Mouse (Mus musculus) C2C12 (cell line): Measurements from ENCODE around the gene Ube2k. TPM values are rescaled to one million over a fixed set of nuclear protein-coding genes. Genes with fewer than 3 reads are reported as not detected.

Experiments used
- H3K27me3 ChIP-seq: one replicate; pipeline ENCODE4 v1.6.1; 2011; ENCODE audit not compliant: control insufficient read depth, insufficient read depth, insufficient read length
- H3K36me3 ChIP-seq: one replicate; pipeline ENCODE4 v1.6.1; 2011; ENCODE audit not compliant: control insufficient read depth, insufficient read depth
- H3K4me3 ChIP-seq: one replicate; pipeline ENCODE4 v1.5.1; 2011; ENCODE audit warnings: mild to moderate bottlenecking, control low read depth; ENCODE audit not compliant: poor library complexity, insufficient read depth, severe bottlenecking
- H3K79me2 ChIP-seq: one replicate; pipeline ENCODE4 v1.6.1; 2011; ENCODE audit not compliant: control insufficient read depth, insufficient read depth
- H3K79me3 ChIP-seq: one replicate; pipeline ENCODE4 v1.6.1; 2011; ENCODE audit warnings: low read depth, control low read depth
- H3ac ChIP-seq: one replicate; pipeline ENCODE3; 2011; ENCODE audit warnings: low read depth; ENCODE audit not compliant: control insufficient read depth, insufficient read length
- CEBPB ChIP-seq: IDR thresholded peaks from one replicate; pipeline ENCODE4 v1.6.1; 2011; ENCODE audit warnings: low read depth, mild to moderate bottlenecking, control low read depth, moderate library complexity
- CTCF ChIP-seq: IDR thresholded peaks from one replicate; pipeline ENCODE4 v1.5.1; 2011; ENCODE audit not compliant: control insufficient read depth, insufficient read depth, insufficient read length
- FOSL1 ChIP-seq: IDR thresholded peaks from one replicate; pipeline ENCODE4 v1.8.0; 2011; ENCODE audit warnings: mild to moderate bottlenecking, low read length; ENCODE audit not compliant: poor library complexity, insufficient read depth, severe bottlenecking
- MAX ChIP-seq: IDR thresholded peaks from one replicate; pipeline ENCODE4 v1.6.1; 2011; ENCODE audit warnings: mild to moderate bottlenecking, control low read depth
- MYOD1 ChIP-seq: IDR thresholded peaks from one replicate; pipeline ENCODE4 v1.6.1; 2011; ENCODE audit warnings: low read depth; ENCODE audit not compliant: control insufficient read depth, insufficient read length
- MYOG ChIP-seq: IDR thresholded peaks from one replicate; pipeline ENCODE4 v1.6.1; 2011; ENCODE audit not compliant: control insufficient read depth, insufficient read length; ENCODE audit errors: extremely low read depth
- USF1 ChIP-seq: IDR thresholded peaks from one replicate; pipeline ENCODE4 v1.6.1; 2011; ENCODE audit warnings: low read depth, mild to moderate bottlenecking, control low read depth, moderate library complexity
- polyA plus RNA-seq: library from polyadenylated mRNA; unstranded; fragments of >200 nt; fragmentation: generic; extraction: Trizol; gene quantifications from one replicate; pipeline ENCODE4 v1.2.1, GENCODE M21; 2012; ENCODE audit warnings: missing spikeins

Ube2k gene
- polyA plus RNA-seq, 1 experiment = 98.7 TPM

DNA sequence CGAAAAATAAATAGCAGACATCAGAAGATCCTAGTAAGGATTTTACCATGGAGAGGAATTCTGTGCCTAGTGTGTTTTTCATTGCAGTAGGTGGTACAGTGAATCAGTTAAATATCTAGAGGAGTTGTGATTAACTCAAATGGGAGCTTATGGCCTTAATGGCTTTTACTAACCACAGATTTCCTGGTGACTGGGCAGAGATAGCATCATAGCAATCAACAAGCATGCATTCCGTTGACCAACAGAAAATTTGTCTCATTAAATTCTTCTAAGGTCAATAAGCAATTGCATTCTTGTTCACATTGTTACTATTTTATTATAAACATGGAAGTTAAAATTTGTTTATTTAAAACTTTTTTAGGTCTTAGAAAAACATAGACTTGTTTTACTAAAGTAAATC is 28.5 kb downstream of the Ube2k start:
- H3K4me3 ChIP-seq = no peak overlapping the region
- peaks cover 66% of the 10 kb centered on the region for H3K79me3 ChIP-seq
- H3ac ChIP-seq = no peak overlapping the region
- H3K27me3 ChIP-seq = no peaks in the 10 kb centered on the region
- H3K36me3 ChIP-seq = peaks cover 24% of the 10 kb centered on the region
- peaks cover 81% of the 10 kb centered on the region for H3K79me2 ChIP-seq
- no peak for TF ChIP-seq MYOG
- no peak for TF ChIP-seq MYOD1
- TF ChIP-seq USF1 = no peak
- TF ChIP-seq FOSL1 = no peak
- TF ChIP-seq CTCF = no peak
- no peak for TF ChIP-seq MAX
- TF ChIP-seq CEBPB = no peak

DNA sequence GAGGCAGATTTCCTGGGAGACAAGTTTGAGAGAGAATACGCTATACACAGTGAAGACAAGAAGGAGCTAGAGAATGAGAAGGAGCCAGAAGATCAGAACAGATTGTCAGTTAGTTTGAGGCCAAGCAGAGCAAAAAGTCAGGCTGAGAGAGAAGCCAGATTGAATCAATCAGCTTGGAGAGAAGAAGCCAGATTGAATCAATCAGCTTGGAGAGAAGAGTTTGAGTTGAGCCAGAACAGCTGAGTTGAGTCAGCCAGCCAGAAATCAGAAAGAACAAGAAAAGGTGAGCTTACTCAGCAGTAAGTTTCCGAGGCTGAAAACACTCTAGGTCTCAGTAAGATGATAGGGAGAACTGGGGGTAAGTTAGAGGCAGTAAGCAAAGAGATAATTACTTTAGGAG is 37.8 kb downstream of the Ube2k start:
- TF ChIP-seq FOSL1 (no peak), MYOD1 (no peak), CEBPB (no peak), MYOG (no peak)
- no peak overlapping the region for H3K4me3 ChIP-seq
- H3K27me3 ChIP-seq = no peaks in the 10 kb centered on the region
- peaks cover 37% of the 10 kb centered on the region for H3K36me3 ChIP-seq
- peaks cover 84% of the 10 kb centered on the region for H3K79me2 ChIP-seq
- H3ac ChIP-seq = no peak overlapping the region
- H3K79me3 ChIP-seq = peaks cover 38% of the 10 kb centered on the region

DNA sequence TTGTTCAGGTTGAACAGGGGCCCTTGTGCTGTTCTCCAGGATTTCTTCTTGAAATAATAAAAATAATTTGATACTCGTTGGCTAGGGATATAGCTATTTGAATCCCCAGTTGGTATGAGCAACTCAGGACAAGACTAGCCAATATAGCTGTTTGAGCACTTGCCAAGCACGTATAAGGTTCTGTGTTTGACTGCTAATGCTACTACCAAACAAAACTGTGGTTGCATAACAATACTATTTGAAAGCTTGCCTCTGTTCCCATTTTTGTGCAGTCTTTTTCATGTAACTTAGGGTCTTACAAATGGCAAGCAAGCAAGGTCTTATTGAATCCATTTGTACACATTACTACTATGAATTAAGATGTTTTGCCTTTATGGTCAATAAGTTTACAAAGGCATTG is 38.9 kb downstream of the Ube2k start:
- peaks cover 30% of the 10 kb centered on the region for H3K36me3 ChIP-seq
- peaks cover 34% of the 10 kb centered on the region for H3K79me3 ChIP-seq
- H3ac ChIP-seq = no peak overlapping the region
- no peak for TF ChIP-seq MYOG
- TF ChIP-seq CEBPB = no peak
- TF ChIP-seq FOSL1 = no peak
- TF ChIP-seq CTCF = no peak
- TF ChIP-seq MYOD1 = no peak
- no peak for TF ChIP-seq USF1
- no peak for TF ChIP-seq MAX
- peaks cover 83% of the 10 kb centered on the region for H3K79me2 ChIP-seq
- H3K27me3 ChIP-seq = no peaks in the 10 kb centered on the region
- no peak overlapping the region for H3K4me3 ChIP-seq

DNA sequence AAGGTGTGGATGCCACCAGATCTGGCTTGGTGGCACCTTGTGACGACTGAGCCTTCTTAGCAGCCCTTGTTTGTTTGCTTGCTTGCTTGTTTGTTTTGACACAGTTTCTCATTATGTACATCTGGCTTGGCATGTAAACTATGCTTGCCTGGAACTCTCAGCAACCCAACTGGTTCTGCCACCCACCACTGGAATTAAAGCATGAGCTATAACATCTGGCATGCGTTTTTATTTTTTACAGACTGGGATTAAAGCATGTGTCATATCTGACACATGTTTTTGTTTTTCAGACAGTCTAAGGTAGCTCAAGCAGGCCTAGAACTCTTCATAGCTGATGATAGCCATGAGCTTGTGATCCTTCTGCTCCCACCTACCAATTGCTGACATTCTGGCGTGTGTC is 41.5 kb downstream of the Ube2k start:
- H3ac ChIP-seq = no peak overlapping the region
- peaks cover 40% of the 10 kb centered on the region for H3K36me3 ChIP-seq
- H3K4me3 ChIP-seq = no peak overlapping the region
- no peaks in the 10 kb centered on the region for H3K27me3 ChIP-seq
- peaks cover 34% of the 10 kb centered on the region for H3K79me3 ChIP-seq
- TF ChIP-seq CEBPB (no peak), CTCF (no peak), MYOG (no peak), FOSL1 (no peak), USF1 (no peak), MAX (no peak), MYOD1 (no peak)
- H3K79me2 ChIP-seq = peaks cover 77% of the 10 kb centered on the region

DNA sequence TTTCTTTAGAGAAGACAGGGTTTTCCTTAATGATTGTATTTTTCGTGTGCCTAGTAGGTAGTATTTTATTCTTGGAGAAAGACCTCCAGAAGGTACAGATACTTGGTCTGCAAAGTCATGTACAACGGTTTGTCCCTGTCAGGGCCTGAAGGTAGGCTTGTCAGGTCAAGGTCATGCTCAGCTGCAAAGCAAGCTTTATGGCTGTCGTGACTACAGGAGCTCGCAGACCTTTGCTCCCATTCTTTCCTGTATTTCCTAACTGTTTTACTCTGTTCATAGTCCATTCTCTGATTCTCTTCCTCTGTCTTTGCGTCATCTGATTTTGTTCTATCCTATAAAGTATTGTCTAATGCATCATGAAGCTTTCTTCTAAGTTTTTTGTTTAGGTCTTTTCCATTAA is 49.3 kb downstream of the Ube2k start:
- Histone ChIP-seq H3K27me3 (no peaks in the 10 kb centered on the region), H3ac (no peak overlapping the region), H3K4me3 (no peak overlapping the region), H3K36me3 (peaks cover 68% of the 10 kb centered on the region), H3K79me2 (peaks cover 24% of the 10 kb centered on the region), H3K79me3 (peaks cover 10% of the 10 kb centered on the region)
- TF ChIP-seq FOSL1 (no peak), MYOG (no peak), CEBPB (no peak), MAX (no peak), CTCF (no peak), USF1 (no peak), MYOD1 (no peak)

DNA sequence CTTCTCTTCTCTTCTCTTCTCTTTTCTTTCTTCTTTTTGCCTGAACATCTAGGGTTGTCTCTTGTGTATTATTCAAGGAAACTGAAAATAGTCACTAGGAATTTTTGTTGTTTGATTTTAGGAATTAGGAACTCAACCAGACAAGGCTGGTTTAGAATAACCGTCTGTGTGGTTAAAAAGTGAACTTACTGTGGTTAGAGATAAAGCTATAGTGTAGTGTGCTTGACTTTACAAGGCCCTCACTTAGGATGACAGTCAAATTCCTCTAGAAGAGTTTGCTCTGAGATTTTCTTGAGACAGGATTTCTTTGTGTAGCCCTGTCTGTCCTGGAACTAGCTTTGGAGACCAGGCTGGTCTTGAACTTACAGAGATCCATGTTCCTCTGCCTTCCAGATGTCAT is 53.2 kb downstream of the Ube2k start:
- TF ChIP-seq USF1 (no peak), MYOD1 (no peak), FOSL1 (no peak), CEBPB (no peak), MYOG (no peak), CTCF (no peak)
- Histone ChIP-seq H3K79me3 (peaks cover 7% of the 10 kb centered on the region), H3K36me3 (peaks cover 77% of the 10 kb centered on the region), H3K27me3 (no peaks in the 10 kb centered on the region), H3ac (no peak overlapping the region), H3K79me2 (peaks cover 16% of the 10 kb centered on the region), H3K4me3 (no peak overlapping the region)
